Mouse (Mus musculus) midbrain, embryonic 13.5 days (tissue): Measurements from ENCODE around the gene Acadvl. TPM values are rescaled to one million over a fixed set of nuclear protein-coding genes. Genes with fewer than 3 reads are reported as not detected.

Experiments used
- ATAC-seq: fragments of 200-750 bp; cut with Nextera tagmentation; 2 replicates; pipeline ENCODE4 v1.8.0; 2017; ENCODE audit warnings: mild to moderate bottlenecking, moderate TSS enrichment, moderate library complexity
- H3K27ac ChIP-seq: fragments of 300-500 bp; sonication (generic); 2 replicates; pipeline ENCODE4 v1.5.1; 2015; ENCODE audit warnings: inconsistent platforms, mild to moderate bottlenecking, moderate library complexity
- H3K27me3 ChIP-seq: fragments of 300-500 bp; sonication (generic); 2 replicates; pipeline ENCODE4 v1.6.1; 2015; ENCODE audit warnings: mild to moderate bottlenecking, inconsistent platforms
- H3K36me3 ChIP-seq: fragments of 300-500 bp; sonication (generic); 2 replicates; pipeline ENCODE4 v1.6.1; 2015; ENCODE audit warnings: mild to moderate bottlenecking, inconsistent platforms
- H3K4me1 ChIP-seq: fragments of 300-500 bp; sonication (generic); replicated peaks from 2 replicates; pipeline ENCODE4 v1.6.1; 2015; ENCODE audit warnings: inconsistent platforms
- H3K4me2 ChIP-seq: fragments of 300-500 bp; sonication (generic); replicated peaks from 2 replicates; pipeline ENCODE4 v1.6.1; 2015; ENCODE audit warnings: moderate library complexity, mild to moderate bottlenecking, inconsistent platforms
- H3K4me3 ChIP-seq: fragments of 300-500 bp; sonication (generic); replicated peaks from 2 replicates; pipeline ENCODE4 v1.5.1; 2015; ENCODE audit warnings: mild to moderate bottlenecking, inconsistent platforms
- H3K9ac ChIP-seq: fragments of 300-500 bp; sonication (generic); replicated peaks from 2 replicates; pipeline ENCODE4 v1.6.1; 2015; ENCODE audit warnings: mild to moderate bottlenecking, inconsistent platforms
- H3K9me3 ChIP-seq: fragments of 300-500 bp; sonication (generic); 2 replicates; pipeline ENCODE4 v1.6.1; 2016; ENCODE audit warnings: mild to moderate bottlenecking, inconsistent platforms
- WGBS: fragments of 180-500 bp; shearing (Covaris S2); methylation state at CpG from one replicate; pipeline ENCODE4 v1.1.7; 2015; 5-methylcytosine and 5-hydroxymethylcytosine counted together
- microRNA counts: library from miRNA; unstranded; fragments of <30 nt; microRNA quantifications from one replicate; lab custom pipeline; 2016
- microRNA-seq: library from miRNA; unstranded; fragments of <30 nt; microRNA quantifications from one replicate; pipeline ENCODE4, GENCODE M21; 2016
- polyA plus RNA-seq: library from polyadenylated mRNA; unstranded; fragments of >200 nt; fragmentation: Nextera tagmentation; extraction: Ambion mirVana; gene quantifications from 2 replicates; pipeline ENCODE4 v1.2.1, GENCODE M21; 2015

The Acadvl gene
- polyA plus RNA-seq, 1 experiment from 2014 or later, result 51.7 TPM

- no peak for ATAC-seq
- H3K27me3 ChIP-seq, result peaks cover 53% of the 10 kb centered on the region
- H3K27ac ChIP-seq, result no peak overlapping the region
- H3K9me3 ChIP-seq, result no peaks in the 10 kb centered on the region
- H3K4me3 ChIP-seq, result no peak overlapping the region
- H3K9ac ChIP-seq, result no peak overlapping the region
- peaks cover 17% of the 10 kb centered on the region for H3K4me1 ChIP-seq
- H3K4me2 ChIP-seq, result no peak overlapping the region
- 92% methylated on average over 4 of the region's 4 CpGs for WGBS
- peaks cover 51% of the 10 kb centered on the region for H3K36me3 ChIP-seq
Observed at GRCm38 (mm10) chr11:69968793-69969192, 46.4 kb downstream of the Acadvl start.

GRCm38 (mm10) chr11:69966860-69967517 is 48.2 kb downstream of the Acadvl start:
- Histone ChIP-seq H3K4me3 (peak overlapping the region; percentile 22), H3K9me3 (no peaks in the 10 kb centered on the region), H3K27me3 (peaks cover 71% of the 10 kb centered on the region), H3K9ac (peak overlapping the region; percentile 28; the same call in 1 of the 2 replicates), H3K4me2 (peak overlapping the region; percentile 47), H3K4me1 (peaks cover 17% of the 10 kb centered on the region), H3K27ac (no peak overlapping the region), H3K36me3 (peaks cover 37% of the 10 kb centered on the region)
- 42% methylated on average over 17 of the region's 17 CpGs for WGBS
- no peak for ATAC-seq

GRCm38 (mm10) chr11:69966006-69966859 is 49.0 kb downstream of the Acadvl start:
- peak overlapping the region; percentile 22 for H3K4me3 ChIP-seq
- H3K27ac ChIP-seq, result no peak overlapping the region
- H3K4me1 ChIP-seq, result peaks cover 17% of the 10 kb centered on the region
- 2% methylated on average over 59 of the region's 59 CpGs for WGBS
- peak overlapping the region; percentile 28; the same call in 1 of the 2 replicates for H3K9ac ChIP-seq
- H3K9me3 ChIP-seq, result no peaks in the 10 kb centered on the region
- peaks cover 32% of the 10 kb centered on the region for H3K36me3 ChIP-seq
- H3K4me2 ChIP-seq, result peak overlapping the region; percentile 47
- peak; percentile 55; the same call in 1 of the 2 replicates for ATAC-seq
- H3K27me3 ChIP-seq, result peaks cover 77% of the 10 kb centered on the region

DNA sequence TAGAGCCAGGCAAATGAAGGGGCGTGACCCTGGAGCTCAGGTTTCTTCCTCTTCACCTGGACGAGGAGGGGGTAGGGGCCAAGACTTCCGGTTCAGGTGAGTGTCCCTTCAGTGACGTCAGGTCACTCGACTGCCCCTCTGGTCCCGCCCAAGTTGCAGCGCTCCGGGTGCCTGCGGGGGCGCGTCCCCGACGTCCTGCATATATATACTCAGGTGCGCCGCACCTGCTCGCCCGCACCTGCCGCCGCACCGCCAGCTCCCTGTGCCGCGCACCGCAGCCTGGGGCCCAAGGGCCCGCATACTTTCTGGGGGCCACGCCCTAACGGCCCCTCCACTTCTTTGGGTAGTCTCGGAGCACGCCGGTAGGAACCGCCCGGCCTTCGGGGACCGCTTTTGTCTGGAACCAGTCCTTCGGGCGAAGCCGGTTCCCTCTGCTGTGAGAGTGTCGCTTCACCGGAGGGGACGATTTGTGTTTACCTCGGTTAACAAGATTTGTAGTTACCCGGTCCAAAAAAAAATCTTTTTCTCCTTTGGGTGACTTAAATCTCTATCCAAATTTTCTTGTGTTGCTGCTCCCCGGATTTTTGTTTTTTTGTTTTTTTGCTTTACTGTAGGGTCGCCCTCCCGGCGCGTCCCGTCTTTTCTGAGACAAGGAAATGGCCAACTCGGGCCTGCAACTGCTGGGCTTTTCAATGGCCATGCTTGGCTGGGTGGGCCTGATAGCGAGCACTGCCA is 49.8 kb downstream of the Acadvl start:
- no peak for ATAC-seq
- Histone ChIP-seq H3K9ac (no peak overlapping the region), H3K4me1 (peaks cover 17% of the 10 kb centered on the region), H3K27me3 (peaks cover 85% of the 10 kb centered on the region), H3K4me2 (peak overlapping the region; percentile 47; the same call in 1 of the 2 replicates), H3K9me3 (no peaks in the 10 kb centered on the region), H3K4me3 (peak overlapping the region; percentile 22), H3K36me3 (peaks cover 28% of the 10 kb centered on the region), H3K27ac (no peak overlapping the region)
- WGBS, result 2% methylated on average over 49 of the region's 49 CpGs

DNA sequence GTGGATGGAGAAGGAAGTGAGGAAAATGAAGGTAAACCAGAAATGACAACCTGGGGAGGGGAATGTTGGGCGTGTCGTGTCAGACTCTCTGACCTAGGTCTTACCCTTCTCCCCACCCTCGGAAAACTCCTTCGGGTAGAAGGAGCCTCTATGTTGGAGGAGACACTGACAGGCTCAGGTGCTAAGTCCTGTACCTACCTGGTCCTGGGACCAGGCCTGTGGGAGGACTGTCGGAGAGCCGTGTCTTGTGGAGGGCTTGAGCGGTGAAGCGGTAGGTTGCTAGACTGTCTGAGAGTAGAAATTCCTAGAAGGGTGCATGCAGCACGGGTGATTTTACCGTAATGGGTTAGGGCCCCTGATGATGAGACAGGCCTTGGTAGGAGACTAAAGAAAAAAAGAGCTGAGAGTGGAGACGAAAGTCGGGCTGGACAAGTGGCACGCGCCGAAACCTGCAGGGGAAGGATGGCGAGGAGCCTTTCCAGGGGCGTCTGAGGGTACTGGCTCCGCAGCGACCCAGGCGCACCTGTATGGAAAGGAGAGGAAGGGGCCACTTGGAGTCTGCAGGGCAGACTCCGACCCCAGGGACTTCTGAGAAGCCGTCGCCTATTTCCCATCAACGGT is 50.5 kb downstream of the Acadvl start, which contains the start of gene Cldn7:
TSS of gene Cldn7 (plus strand) at position 130 of the 621 bp plus-strand sequence.
- 11% methylated on average over 24 of the region's 24 CpGs for WGBS
- 0 out of 2 replicates have a peak within 1 kb of the TSS, but pooled peaks have one; percentile 9 for H3K4me3 ChIP-seq
- H3K27ac ChIP-seq, result no peak within 1 kb of the TSS
- peaks cover 91% of the 10 kb centered on the region for H3K27me3 ChIP-seq
- ATAC-seq, result no peak
- peaks cover 17% of the 10 kb centered on the region for H3K4me1 ChIP-seq
- no peaks in the 10 kb centered on the region for H3K9me3 ChIP-seq
- H3K9ac ChIP-seq, result no peak within 1 kb of the TSS
- H3K36me3 ChIP-seq, result peaks cover 22% of the 10 kb centered on the region
- 0 out of 2 replicates have a peak within 1 kb of the TSS, but pooled peaks have one; percentile 31 for H3K4me2 ChIP-seq

GRCm38 (mm10) chr11:69961841-69962240 is 53.4 kb downstream of the Acadvl start:
- Histone ChIP-seq H3K4me3 (no peak overlapping the region), H3K27ac (no peak overlapping the region), H3K27me3 (peaks cover 75% of the 10 kb centered on the region), H3K4me1 (peaks cover 15% of the 10 kb centered on the region), H3K9ac (no peak overlapping the region), H3K9me3 (no peaks in the 10 kb centered on the region), H3K4me2 (no peak overlapping the region), H3K36me3 (no peaks in the 10 kb centered on the region)
- 54% methylated on average over 5 of the region's 5 CpGs for WGBS
- no peak for ATAC-seq

GRCm38 (mm10) chr11:69960616-69961015 is 54.6 kb downstream of the Acadvl start:
- ATAC-seq, result no peak
- no peaks in the 10 kb centered on the region for H3K9me3 ChIP-seq
- peaks cover 62% of the 10 kb centered on the region for H3K27me3 ChIP-seq
- H3K4me1 ChIP-seq, result peaks cover 6% of the 10 kb centered on the region; the same call in 1 of the 2 replicates
- no peak overlapping the region for H3K9ac ChIP-seq
- 22% methylated on average over 5 of the region's 5 CpGs for WGBS
- no peaks in the 10 kb centered on the region for H3K36me3 ChIP-seq
- no peak overlapping the region for H3K4me3 ChIP-seq
- no peak overlapping the region for H3K27ac ChIP-seq
- no peak overlapping the region for H3K4me2 ChIP-seq

MicroRNAs within 50 kb of the gene (microRNA counts, 519-probe panel; counts per million panel counts)
- microRNA mmu-miR-324-3p (lab: Ali Mortazavi, UCI), result 110 counts per million, percentile 56 among the panel's probes with 10 or more counts
- 4,004 counts per million, percentile 75 among the panel's probes with 10 or more counts for microRNA mmu-miR-324-5p (lab: Ali Mortazavi, UCI)

Small RNA genes within 50 kb of the gene (microRNA-seq; reads per million reads assigned to microRNA genes)
- gene Gm44349 (not detected), gene Mir324 (4,299 reads per million, percentile 90 among the genes with 10 or more reads in this experiment)

Other genes with a start within 250 kb of the Acadvl start
- gene Zbtb4, start 249.5 kb downstream of the Acadvl start, polyA plus RNA-seq, result 2.9 and 3.2 TPM in 2 replicates
- 0.83 and 0.85 TPM in 2 replicates for gene Chrnb1, start 219.5 kb downstream of the Acadvl start, polyA plus RNA-seq
- 3.4 and 4.4 TPM in 2 replicates for gene Fgf11, start 213.6 kb downstream of the Acadvl start, polyA plus RNA-seq
- gene Tmem102, start 209.8 kb downstream of the Acadvl start, polyA plus RNA-seq, result 0.44 and 0.52 TPM in 2 replicates
- gene Gm39566, start 200.1 kb downstream of the Acadvl start, polyA plus RNA-seq, result not detected in 2 replicates
- gene Spem2, start 196.9 kb downstream of the Acadvl start, polyA plus RNA-seq, result not detected in 2 replicates
- 0.51 and 0.64 TPM in 2 replicates for gene Spem1, start 193.2 kb downstream of the Acadvl start, polyA plus RNA-seq
- 20.5 and 21.3 TPM in 2 replicates for gene Nlgn2, start 177.6 kb downstream of the Acadvl start, polyA plus RNA-seq
- 329 and 331 TPM in 2 replicates for gene Tmem256, start 176.9 kb downstream of the Acadvl start, polyA plus RNA-seq
- 55.0 and 56.3 TPM in 2 replicates for gene Plscr3, start 169.0 kb downstream of the Acadvl start, polyA plus RNA-seq
- gene Tnk1, start 156.7 kb downstream of the Acadvl start, polyA plus RNA-seq, result 0.27 and 0.31 TPM in 2 replicates
- not detected in 2 replicates for gene Tmem95, start 137.4 kb downstream of the Acadvl start, polyA plus RNA-seq
- 1.3 and 1.7 TPM in 2 replicates for gene Kctd11, start 134.0 kb downstream of the Acadvl start, polyA plus RNA-seq
- gene Acap1, start 119.9 kb downstream of the Acadvl start, polyA plus RNA-seq, result 0.37 and 0.48 TPM in 2 replicates
- gene 2810408A11Rik, start 114.4 kb downstream of the Acadvl start, polyA plus RNA-seq, result 16.1 and 17.1 TPM in 2 replicates
- gene Neurl4, start 114.3 kb downstream of the Acadvl start, polyA plus RNA-seq, result 18.6 and 19.8 TPM in 2 replicates
- gene Gps2, start 101.5 kb downstream of the Acadvl start, polyA plus RNA-seq, result 81.9 and 87.0 TPM in 2 replicates
- 1,160 and 1,188 TPM in 2 replicates for gene Eif5a, start 93.5 kb downstream of the Acadvl start, polyA plus RNA-seq
- gene Ybx2, start 79.6 kb downstream of the Acadvl start, polyA plus RNA-seq, result 3.9 and 4.2 TPM in 2 replicates
- gene Slc2a4, start 67.2 kb downstream of the Acadvl start, polyA plus RNA-seq, result 4.3 and 4.4 TPM in 2 replicates
- gene Cldn7, start 50.6 kb downstream of the Acadvl start, polyA plus RNA-seq, result 0.32 and 1.1 TPM in 2 replicates
- gene Ctdnep1, start 34.3 kb downstream of the Acadvl start, polyA plus RNA-seq, result 22.9 and 23.8 TPM in 2 replicates
- 156 and 158 TPM in 2 replicates for gene Elp5, start 32.9 kb downstream of the Acadvl start, polyA plus RNA-seq
- 611 and 625 TPM in 2 replicates for gene Gabarap, start 24.3 kb downstream of the Acadvl start, polyA plus RNA-seq
- 74.2 and 82.2 TPM in 2 replicates for gene Phf23, start 19.6 kb downstream of the Acadvl start, polyA plus RNA-seq
- gene Dvl2, start 14.8 kb downstream of the Acadvl start, polyA plus RNA-seq, result 27.6 and 35.4 TPM in 2 replicates
- 34.9 and 37.2 TPM in 2 replicates for gene Dlg4, start 1.5 kb upstream of the Acadvl start, polyA plus RNA-seq
- 0.97 and 1.1 TPM in 2 replicates for gene Asgr1, start 38.7 kb upstream of the Acadvl start, polyA plus RNA-seq
- gene Asgr2, start 77.2 kb upstream of the Acadvl start, polyA plus RNA-seq, result not detected in 2 replicates
- 0.39 and 0.66 TPM in 2 replicates for gene Mgl2, start 114.9 kb upstream of the Acadvl start, polyA plus RNA-seq
- gene Clec10a, start 140.8 kb upstream of the Acadvl start, polyA plus RNA-seq, result 0.59 TPM in 2 replicates
- gene Slc16a11, start 197.3 kb upstream of the Acadvl start, polyA plus RNA-seq, result 1.9 and 2.4 TPM in 2 replicates
- gene Slc16a13, start 205.7 kb upstream of the Acadvl start, polyA plus RNA-seq, result 17.7 and 18.7 TPM in 2 replicates
- 3.9 and 4.3 TPM in 2 replicates for gene Bcl6b, start 214.4 kb upstream of the Acadvl start, polyA plus RNA-seq
- 193 and 201 TPM in 2 replicates for gene 0610010K14Rik, start 222.5 kb upstream of the Acadvl start, polyA plus RNA-seq
- gene Gm21988, start 224.4 kb upstream of the Acadvl start, polyA plus RNA-seq, result 15.0 and 15.8 TPM in 2 replicates
- 289 and 304 TPM in 2 replicates for gene Rnasek, start 224.4 kb upstream of the Acadvl start, polyA plus RNA-seq
- gene Alox12, start 239.9 kb upstream of the Acadvl start, polyA plus RNA-seq, result 0.57 and 1.2 TPM in 2 replicates